Mouse (Mus musculus): ENCODE measurements around the gene Omd.

Gene Omd

GRCm38 (mm10) chr13:49608589-49609322 lies 26.5 kb downstream of the Omd start:
- in situ Hi-C loops (cut with MboI, MseI), result no loop called here

GRCm38 (mm10) chr13:49617021-49617420 lies 34.8 kb downstream of the Omd start:
- in situ Hi-C loops (cut with MboI, MseI), result no loop called here

- in situ Hi-C loops (cut with MboI, MseI), result no loop called here
Measured at GRCm38 (mm10) chr13:49618365-49618764, 36.1 kb downstream of the Omd start.

GRCm38 (mm10) chr13:49623216-49623615 lies 41.0 kb downstream of the Omd start:
- in situ Hi-C loops (cut with MboI, MseI), result no loop called here

GRCm38 (mm10) chr13:49628167-49628566 lies 45.9 kb downstream of the Omd start:
- in situ Hi-C loops (cut with MboI, MseI), result no loop called here

- in situ Hi-C loops (cut with MboI, MseI), result no loop called here
Measured at GRCm38 (mm10) chr13:49629076-49629475, 46.8 kb downstream of the Omd start.

- in situ Hi-C loops (cut with MboI, MseI), result loop anchor here (10.0 kb wide), 2 partner anchors 75 to 175 kb away; no protein-coding TSS in a partner anchor
Measured at GRCm38 (mm10) chr13:49639965-49640364, 57.7 kb downstream of the Omd start.
